Mouse (Mus musculus) liver, embryonic 13.5 days (tissue): Measurements from ENCODE around the gene Lrrc39. TPM values are rescaled to one million over a fixed set of nuclear protein-coding genes. Genes with fewer than 3 reads are reported as not detected.

Experiments used
- ATAC-seq: fragments of 200-750 bp; cut with Nextera tagmentation; 2 replicates; pipeline ENCODE4 v1.8.0; 2017; ENCODE audit warnings: low read depth, mild to moderate bottlenecking, moderate number of reproducible peaks, moderate library complexity
- DNase-seq: peaks from one replicate; pipeline ENCODE4 v3.0.0; 2022
- H3K27ac ChIP-seq: fragments of 300-500 bp; sonication (generic); 2 replicates; pipeline ENCODE4 v1.5.1; 2015; ENCODE audit warnings: moderate library complexity, mild to moderate bottlenecking, inconsistent platforms
- H3K27me3 ChIP-seq: fragments of 300-500 bp; sonication (generic); 2 replicates; pipeline ENCODE4 v1.6.1; 2015; ENCODE audit warnings: mild to moderate bottlenecking, inconsistent platforms
- H3K36me3 ChIP-seq: fragments of 300-500 bp; sonication (generic); 2 replicates; pipeline ENCODE4 v1.6.1; 2015; ENCODE audit warnings: mild to moderate bottlenecking, inconsistent platforms
- H3K4me1 ChIP-seq: fragments of 300-500 bp; sonication (generic); replicated peaks from 2 replicates; pipeline ENCODE4 v1.6.1; 2015; ENCODE audit warnings: inconsistent platforms
- H3K4me2 ChIP-seq: fragments of 300-500 bp; sonication (generic); 2 replicates; pipeline ENCODE4 v1.6.1; 2015; ENCODE audit warnings: inconsistent platforms, mild to moderate bottlenecking, moderate library complexity
- H3K4me3 ChIP-seq: fragments of 300-500 bp; sonication (generic); replicated peaks from 2 replicates; pipeline ENCODE4 v1.5.1; 2015; ENCODE audit warnings: mild to moderate bottlenecking, inconsistent platforms
- H3K9ac ChIP-seq: fragments of 300-500 bp; sonication (generic); 2 replicates; pipeline ENCODE4 v1.6.1; 2015; ENCODE audit warnings: mild to moderate bottlenecking, inconsistent platforms
- H3K9me3 ChIP-seq: fragments of 300-500 bp; sonication (generic); replicated peaks from 2 replicates; pipeline ENCODE4 v1.6.1; 2016; ENCODE audit warnings: inconsistent platforms
- WGBS: fragments of 180-500 bp; shearing (Covaris S2); methylation state at CpG from one replicate; pipeline ENCODE4 v1.1.7; 2015; ENCODE audit not compliant: insufficient replicate concordance; 5-methylcytosine and 5-hydroxymethylcytosine counted together
- polyA plus RNA-seq: library from polyadenylated mRNA; unstranded; fragments of >200 nt; fragmentation: Nextera tagmentation; extraction: Ambion mirVana; gene quantifications from 2 replicates; pipeline ENCODE4 v1.2.1, GENCODE M21; 2015

Gene Lrrc39
- polyA plus RNA-seq, 1 experiment from 2014 or later = 3.3 TPM

DNA sequence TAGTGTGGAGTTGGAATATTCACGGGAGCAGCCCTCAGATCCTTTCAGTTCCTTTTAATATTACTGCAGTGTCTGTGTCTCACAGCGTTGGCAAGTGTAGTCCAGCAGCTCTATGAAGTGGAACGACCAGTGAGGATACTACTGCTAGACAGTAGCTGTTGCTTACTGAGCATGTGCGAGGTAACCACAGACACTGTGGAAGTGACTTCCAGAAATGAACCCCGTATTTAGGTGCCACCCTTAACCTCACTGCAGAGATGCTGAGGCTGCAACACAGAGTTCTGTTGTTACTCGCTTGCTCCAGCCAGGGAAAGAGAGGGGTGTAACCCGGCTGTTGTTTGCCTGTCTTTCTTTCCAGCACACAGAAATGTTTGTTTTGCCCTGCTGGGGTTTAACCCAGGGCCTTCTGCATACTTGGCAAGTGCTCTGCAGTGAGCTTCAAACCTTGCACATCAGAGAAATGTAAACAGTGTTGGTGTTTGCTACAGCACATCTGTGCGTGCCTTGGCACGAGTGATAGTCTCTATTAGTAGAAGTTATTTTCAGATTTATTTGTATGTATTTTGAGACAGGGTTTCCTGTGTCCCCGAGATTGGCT, 51.6 kb downstream of the Lrrc39 start, which contains the start of gene Trmt13:
TSS of gene Trmt13 (minus strand) at position 293 of the 598 bp plus-strand sequence.
- Histone ChIP-seq H3K27me3 (no peaks in the 10 kb centered on the region), H3K4me2 (no peak within 1 kb of the TSS), H3K4me1 (peaks cover 27% of the 10 kb centered on the region), H3K4me3 (no peak within 1 kb of the TSS), H3K9me3 (no peaks in the 10 kb centered on the region), H3K9ac (no peak within 1 kb of the TSS), H3K27ac (no peak within 1 kb of the TSS), H3K36me3 (peaks cover 70% of the 10 kb centered on the region)
- DNase-seq (no peak), ATAC-seq (peak; percentile 52)
- WGBS = 76% methylated on average over 10 of the region's 10 CpGs

DNA sequence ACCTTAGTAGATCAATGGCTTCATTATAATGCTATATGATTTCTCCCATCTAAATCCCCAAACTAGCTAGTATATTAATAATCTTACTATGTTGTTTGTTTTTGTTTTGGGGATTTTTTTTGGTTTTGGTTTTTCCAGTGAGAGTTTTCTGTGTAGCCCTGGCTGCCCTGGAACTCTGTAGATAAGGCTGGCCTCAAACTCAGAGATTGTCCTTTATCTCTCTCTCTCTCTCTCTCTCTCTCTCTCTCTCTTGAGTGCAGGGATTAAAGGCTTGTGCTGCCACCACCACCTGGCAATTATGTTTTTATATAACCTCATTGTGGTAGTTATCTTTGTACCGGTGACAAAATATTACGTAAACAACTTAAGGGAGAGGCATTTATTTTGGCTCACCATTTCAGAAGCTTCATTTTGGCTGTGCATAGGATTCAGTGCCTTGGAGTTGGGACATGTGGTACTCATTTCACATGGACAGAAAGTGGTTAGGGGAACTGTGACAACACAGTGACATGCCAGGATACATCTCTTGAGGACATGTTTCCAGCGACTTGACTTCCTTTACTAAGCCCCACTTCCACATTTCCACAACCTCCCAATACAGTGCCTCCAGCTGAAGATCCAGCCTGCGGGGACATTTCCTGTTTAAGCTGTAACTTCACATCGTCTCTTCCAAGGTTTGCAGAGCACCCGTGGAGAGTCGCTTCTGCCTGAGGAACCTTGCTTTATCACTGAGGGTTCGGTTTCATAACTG, 52.7 kb downstream of the Lrrc39 start:
- H3K9me3 ChIP-seq = no peaks in the 10 kb centered on the region
- ATAC-seq = no peak
- H3K27ac ChIP-seq = no peak overlapping the region
- no peak overlapping the region for H3K9ac ChIP-seq
- no peaks in the 10 kb centered on the region for H3K27me3 ChIP-seq
- WGBS = 67% methylated on average over 8 of the region's 8 CpGs
- no peak overlapping the region for H3K4me2 ChIP-seq
- H3K4me3 ChIP-seq = no peak overlapping the region
- H3K36me3 ChIP-seq = peaks cover 71% of the 10 kb centered on the region
- peaks cover 35% of the 10 kb centered on the region for H3K4me1 ChIP-seq
- DNase-seq = no peak

DNA sequence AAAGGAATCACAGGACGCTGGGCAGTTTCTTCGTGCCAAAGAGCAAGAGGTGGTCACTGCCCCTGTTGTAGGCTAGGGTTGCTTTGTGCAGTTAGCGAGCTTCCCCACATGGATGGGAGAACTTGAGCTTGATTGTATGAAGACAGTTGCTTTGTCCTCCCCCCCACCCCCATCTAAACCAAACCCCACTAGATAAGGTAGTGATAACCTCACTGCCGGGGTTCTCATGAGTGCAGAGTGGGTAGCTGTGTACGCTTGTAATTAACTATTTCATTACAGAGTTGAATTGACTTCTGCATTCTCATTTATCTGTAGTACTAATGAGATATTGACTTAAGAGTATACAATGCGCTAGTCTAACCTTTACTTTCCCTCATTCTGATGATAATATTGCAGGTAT, 56.1 kb downstream of the Lrrc39 start:
- Histone ChIP-seq H3K9ac (no peak overlapping the region), H3K4me1 (peaks cover 39% of the 10 kb centered on the region), H3K4me3 (no peak overlapping the region), H3K9me3 (no peaks in the 10 kb centered on the region), H3K27ac (no peak overlapping the region), H3K27me3 (no peaks in the 10 kb centered on the region), H3K36me3 (peaks cover 77% of the 10 kb centered on the region), H3K4me2 (no peak overlapping the region)
- 52% methylated on average over 6 of the region's 6 CpGs for WGBS
- DNase-seq (no peak), ATAC-seq (no peak)

DNA sequence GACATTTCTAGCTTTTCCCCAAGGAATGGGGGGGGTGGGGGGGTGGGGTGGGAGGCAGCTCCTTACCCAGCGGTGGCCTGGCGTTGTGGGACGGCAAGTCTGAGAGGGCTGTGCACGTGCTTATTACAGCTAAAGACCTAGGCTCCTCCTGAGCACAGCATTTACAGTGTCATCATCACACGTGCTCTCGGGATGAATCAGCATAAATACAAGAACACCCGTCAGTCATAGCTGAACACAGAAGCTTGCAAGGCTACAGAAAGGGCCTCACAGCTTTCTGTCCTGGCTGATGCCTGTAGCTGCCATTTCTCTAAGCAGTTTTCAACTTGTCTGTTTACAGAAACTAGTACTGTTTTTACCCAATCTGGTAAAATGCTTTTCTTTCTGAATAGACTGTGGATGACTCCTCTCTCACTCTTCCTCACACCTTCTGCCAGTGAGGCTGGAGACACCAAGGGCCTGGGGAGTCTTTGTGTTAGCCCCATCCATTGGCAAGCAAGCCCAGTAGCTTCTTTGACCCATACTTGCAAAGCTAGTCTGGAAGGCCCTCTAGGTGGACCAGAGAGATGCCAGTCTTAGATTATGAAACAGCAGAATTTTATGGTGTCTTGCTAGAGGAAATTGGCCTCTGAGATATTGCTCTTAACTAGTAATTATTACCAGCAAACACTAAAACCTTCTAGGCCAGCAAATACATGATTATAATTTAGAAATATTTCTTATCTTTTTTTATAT, 58.0 kb downstream of the Lrrc39 start:
- Histone ChIP-seq H3K9me3 (no peaks in the 10 kb centered on the region), H3K27ac (peak overlapping the region; percentile 73), H3K4me1 (peaks cover 23% of the 10 kb centered on the region), H3K4me3 (no peak overlapping the region), H3K9ac (0 out of 2 replicates have a peak overlapping the region, but pooled peaks have one; percentile 15), H3K4me2 (no peak overlapping the region), H3K36me3 (peaks cover 57% of the 10 kb centered on the region), H3K27me3 (no peaks in the 10 kb centered on the region)
- peak; percentile 93 for ATAC-seq
- peak; percentile 42 for DNase-seq
- 55% methylated on average over 7 of the region's 7 CpGs for WGBS

- Histone ChIP-seq H3K4me3 (no peak overlapping the region), H3K27ac (no peak overlapping the region), H3K36me3 (peaks cover 64% of the 10 kb centered on the region), H3K9ac (no peak overlapping the region), H3K27me3 (no peaks in the 10 kb centered on the region), H3K4me1 (peaks cover 19% of the 10 kb centered on the region), H3K4me2 (no peak overlapping the region), H3K9me3 (no peaks in the 10 kb centered on the region)
- WGBS = 90% methylated on average over 7 of the region's 7 CpGs
- DNase-seq = no peak
- ATAC-seq = no peak
These were observed 59.9 kb downstream of the Lrrc39 start for GRCm38 (mm10) chr3:116622641-116623040.

DNA sequence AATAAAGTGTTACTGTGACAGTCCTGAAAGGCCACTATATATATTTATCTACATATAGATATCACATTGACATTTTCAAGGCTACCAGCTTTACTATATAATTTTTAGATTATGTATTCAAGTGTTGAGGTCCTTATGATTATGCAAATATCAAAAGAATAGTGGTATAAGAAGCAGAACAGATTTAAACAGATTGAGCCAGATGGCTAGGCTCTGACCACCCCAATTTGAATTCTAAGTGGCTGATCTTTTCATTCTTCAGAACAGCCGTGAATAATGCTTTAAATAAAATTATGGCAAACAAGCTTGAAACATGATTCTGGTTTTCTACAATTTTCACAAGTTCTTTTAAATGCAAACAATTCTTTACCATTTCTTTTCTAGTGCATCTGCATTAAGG, 68.7 kb downstream of the Lrrc39 start:
- Histone ChIP-seq H3K4me3 (no peak overlapping the region), H3K4me1 (no peaks in the 10 kb centered on the region), H3K36me3 (peaks cover 74% of the 10 kb centered on the region), H3K27ac (no peak overlapping the region), H3K9ac (no peak overlapping the region), H3K27me3 (no peaks in the 10 kb centered on the region), H3K4me2 (no peak overlapping the region), H3K9me3 (no peaks in the 10 kb centered on the region)
- ATAC-seq = no peak
- WGBS = 83% methylated on average over 1 of the region's 1 CpGs
- no peak for DNase-seq

Other genes with a start within 250 kb of the Lrrc39 start
- 2.1 and 2.5 TPM in 2 replicates for gene Cdc14a, start 138.9 kb upstream of the Lrrc39 start, polyA plus RNA-seq
- 40.3 and 43.3 TPM in 2 replicates for gene Rtca, start 54.8 kb upstream of the Lrrc39 start, polyA plus RNA-seq
- 9.1 and 11.9 TPM in 2 replicates for gene Dbt, start 49.9 kb upstream of the Lrrc39 start, polyA plus RNA-seq
- gene Sass6, start 32.0 kb downstream of the Lrrc39 start, polyA plus RNA-seq = 20.7 and 27.2 TPM in 2 replicates
- 9.5 and 11.8 TPM in 2 replicates for gene Trmt13, start 51.6 kb downstream of the Lrrc39 start, polyA plus RNA-seq
- 35.5 and 42.8 TPM in 2 replicates for gene Mfsd14a, start 99.7 kb downstream of the Lrrc39 start, polyA plus RNA-seq
- gene Gm43191, start 118.3 kb downstream of the Lrrc39 start, polyA plus RNA-seq = not detected in 2 replicates
- gene Slc35a3, start 149.9 kb downstream of the Lrrc39 start, polyA plus RNA-seq = 7.9 and 10.3 TPM in 2 replicates
- gene Agl, start 245.2 kb downstream of the Lrrc39 start, polyA plus RNA-seq = 4.4 and 6.0 TPM in 2 replicates